Mouse (Mus musculus): ENCODE results near the gene Dnaja3. TPM values are rescaled to one million over a fixed set of nuclear protein-coding genes. Genes with fewer than 3 reads are reported as not detected.

The Dnaja3 gene
- total RNA-seq, 1 experiment from 2014 or later: 24.2 TPM

- no peak for ATAC-seq (ENCODE audit: extremely low read depth, insufficient number of reproducible peaks, low FRiP score, poor library complexity, severe bottlenecking)
These were observed 34.2 kb upstream of the Dnaja3 start for GRCm38 (mm10) chr16:4605514-4606131.

- ATAC-seq (ENCODE audit: extremely low read depth, insufficient number of reproducible peaks, low FRiP score, poor library complexity, severe bottlenecking): no peak
These were observed 33.2 kb upstream of the Dnaja3 start for GRCm38 (mm10) chr16:4606431-4607084.

- peak; percentile 65 for ATAC-seq (ENCODE audit: extremely low read depth, insufficient number of reproducible peaks, low FRiP score, poor library complexity, severe bottlenecking)
These were observed 31.8 kb upstream of the Dnaja3 start for GRCm38 (mm10) chr16:4607818-4608531.

- ATAC-seq (ENCODE audit: extremely low read depth, insufficient number of reproducible peaks, low FRiP score, poor library complexity, severe bottlenecking): no peak
These were observed 31.2 kb upstream of the Dnaja3 start for GRCm38 (mm10) chr16:4608532-4609059.

- ATAC-seq (ENCODE audit: extremely low read depth, insufficient number of reproducible peaks, low FRiP score, poor library complexity, severe bottlenecking): no peak
These were observed 28.6 kb upstream of the Dnaja3 start for GRCm38 (mm10) chr16:4611193-4611592.

- ATAC-seq (ENCODE audit: extremely low read depth, insufficient number of reproducible peaks, low FRiP score, poor library complexity, severe bottlenecking): no peak
These were observed 28.1 kb upstream of the Dnaja3 start for GRCm38 (mm10) chr16:4611676-4612075.

- ATAC-seq (ENCODE audit: extremely low read depth, insufficient number of reproducible peaks, low FRiP score, poor library complexity, severe bottlenecking): 0 out of 2 replicates have a peak, but pooled peaks have one; percentile 5
These were observed 26.1 kb upstream of the Dnaja3 start for GRCm38 (mm10) chr16:4613736-4614135.

DNA sequence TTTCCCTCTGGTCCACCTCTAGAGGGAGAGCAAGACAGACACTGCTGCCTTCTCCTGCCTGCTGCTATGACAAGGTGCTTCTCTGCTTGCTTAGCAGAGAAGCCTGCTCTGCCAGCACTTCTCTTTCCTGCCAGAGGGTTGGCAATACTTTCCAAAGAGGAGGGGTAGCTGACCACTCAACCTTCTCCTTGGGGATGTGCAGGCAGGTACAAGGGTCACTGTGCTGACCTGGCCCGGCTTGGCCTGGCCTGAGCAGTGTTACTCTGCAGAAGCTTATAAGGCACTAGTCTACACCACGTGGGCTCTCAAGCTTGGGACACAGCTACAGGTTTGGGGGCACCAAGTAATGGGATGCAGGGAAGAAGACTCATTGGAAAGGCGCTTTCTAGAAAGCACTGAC, 25.1 kb upstream of the Dnaja3 start:
- no peak for ATAC-seq (ENCODE audit: extremely low read depth, insufficient number of reproducible peaks, low FRiP score, poor library complexity, severe bottlenecking)

DNA sequence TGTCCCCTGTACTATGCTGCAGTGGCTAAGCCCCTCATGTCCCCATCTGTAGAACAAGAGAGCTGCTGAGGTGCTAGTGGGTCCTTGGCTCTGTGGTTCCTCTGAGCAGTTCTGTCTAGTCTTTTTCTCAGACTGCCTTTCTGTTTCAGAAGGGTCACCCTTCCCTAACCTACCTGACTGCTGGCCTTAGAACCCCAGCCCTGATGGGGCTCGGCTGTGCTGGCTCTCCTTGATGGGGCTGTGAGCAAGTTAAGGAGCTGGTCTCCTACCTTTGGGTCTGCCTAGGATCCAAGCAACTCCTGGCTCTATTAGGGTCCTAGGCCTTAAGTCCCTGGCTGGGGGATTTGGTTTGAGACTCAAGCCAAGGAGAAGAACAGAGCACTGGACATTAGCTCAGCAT, 24.5 kb upstream of the Dnaja3 start:
- ATAC-seq (ENCODE audit: extremely low read depth, insufficient number of reproducible peaks, low FRiP score, poor library complexity, severe bottlenecking): no peak

GRCm38 (mm10) chr16:4616829-4617228, 23.0 kb upstream of the Dnaja3 start:
- no peak for ATAC-seq (ENCODE audit: extremely low read depth, insufficient number of reproducible peaks, low FRiP score, poor library complexity, severe bottlenecking)

DNA sequence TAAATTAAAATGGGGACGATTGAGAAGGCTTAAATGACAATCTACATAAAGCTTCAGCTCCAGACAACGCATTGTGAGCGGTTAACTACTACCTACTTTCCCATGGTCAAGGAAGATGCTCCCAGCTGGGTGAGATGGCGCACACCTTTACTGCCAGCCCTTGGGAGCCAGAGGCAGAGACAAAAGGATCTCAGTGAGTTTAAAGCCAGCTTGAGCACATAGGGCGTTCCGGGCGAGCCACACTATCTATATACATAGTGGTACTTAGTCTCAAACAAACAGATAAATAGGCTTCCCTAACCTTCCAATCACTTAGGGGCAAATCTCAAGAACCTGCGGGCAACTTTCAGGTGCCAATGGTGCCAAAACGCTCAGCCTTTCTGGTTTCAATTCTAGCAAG, 15.7 kb upstream of the Dnaja3 start:
- ATAC-seq (ENCODE audit: extremely low read depth, insufficient number of reproducible peaks, low FRiP score, poor library complexity, severe bottlenecking): no peak

GRCm38 (mm10) chr16:4624481-4625110, 15.2 kb upstream of the Dnaja3 start, which contains the start of gene Pam16:
Gene Pam16 (minus strand): TSS chr16:4624988.
- ATAC-seq (ENCODE audit: extremely low read depth, insufficient number of reproducible peaks, low FRiP score, poor library complexity, severe bottlenecking): peak; percentile 79

- no peak for ATAC-seq (ENCODE audit: extremely low read depth, insufficient number of reproducible peaks, low FRiP score, poor library complexity, severe bottlenecking)
These were observed 12.7 kb upstream of the Dnaja3 start for GRCm38 (mm10) chr16:4627105-4627504.

GRCm38 (mm10) chr16:4628898-4629419, 10.8 kb upstream of the Dnaja3 start:
- ATAC-seq (ENCODE audit: extremely low read depth, insufficient number of reproducible peaks, low FRiP score, poor library complexity, severe bottlenecking): no peak

DNA sequence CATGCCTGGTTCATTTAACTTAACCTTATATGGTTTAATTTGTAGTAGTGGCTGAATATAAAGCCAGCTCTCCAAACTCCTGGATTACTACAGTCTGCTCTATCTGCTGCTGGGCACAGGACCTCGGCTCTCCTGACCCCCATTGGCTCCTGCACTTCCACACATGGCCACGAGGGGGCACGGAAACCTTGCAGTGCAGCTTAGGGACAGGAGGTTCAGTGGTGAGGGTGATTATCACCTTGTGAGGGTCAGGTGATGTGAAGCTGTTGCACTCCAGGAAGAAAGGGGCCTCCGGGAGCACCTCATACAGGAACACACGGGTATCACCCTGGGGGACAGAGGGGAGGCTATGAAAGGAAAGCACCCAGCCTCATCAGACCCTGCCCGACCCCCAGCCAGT, 9.8 kb upstream of the Dnaja3 start:
- ATAC-seq (ENCODE audit: extremely low read depth, insufficient number of reproducible peaks, low FRiP score, poor library complexity, severe bottlenecking): peak; percentile 72

DNA sequence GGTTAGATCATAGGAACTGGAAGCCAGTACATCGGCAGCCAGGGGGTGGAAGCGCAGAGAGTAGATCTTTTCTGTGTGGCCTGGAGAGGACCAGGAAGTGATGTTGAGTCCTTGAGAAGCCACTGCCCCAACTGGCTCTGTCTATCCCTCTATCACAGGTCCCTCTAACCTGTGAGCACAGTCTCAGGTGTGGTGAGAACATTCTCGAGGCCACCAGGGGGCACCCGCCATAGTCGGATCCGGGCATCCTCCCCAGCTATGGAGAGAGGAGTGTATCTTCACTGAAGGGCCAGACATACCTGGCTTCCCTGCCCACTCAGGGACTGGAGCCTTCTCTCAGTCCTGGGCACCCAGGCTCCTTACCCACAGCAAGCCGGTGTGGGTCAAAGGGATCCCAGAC, 7.7 kb upstream of the Dnaja3 start:
- no peak for ATAC-seq (ENCODE audit: extremely low read depth, insufficient number of reproducible peaks, low FRiP score, poor library complexity, severe bottlenecking)

DNA sequence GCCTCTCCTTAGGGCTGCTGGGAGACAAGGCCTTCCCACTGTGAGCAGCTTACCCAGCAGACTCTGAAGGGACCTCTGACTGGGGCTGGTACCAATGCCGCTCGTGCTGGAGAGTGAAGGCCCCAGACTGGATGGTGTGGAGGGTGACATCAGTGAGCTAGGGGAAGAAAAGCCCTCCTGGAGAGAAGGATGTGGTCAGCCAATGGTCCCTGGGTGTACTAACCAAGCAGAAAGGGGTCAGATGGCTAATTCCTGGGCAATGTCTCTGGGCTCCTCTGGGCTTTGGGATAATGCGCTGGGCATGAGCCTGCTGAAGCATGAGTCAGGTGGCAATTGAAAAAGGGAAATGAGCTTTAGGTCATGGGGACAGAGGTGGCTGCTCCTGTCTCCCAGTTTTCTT, 6.1 kb upstream of the Dnaja3 start:
- no peak for ATAC-seq (ENCODE audit: extremely low read depth, insufficient number of reproducible peaks, low FRiP score, poor library complexity, severe bottlenecking)

DNA sequence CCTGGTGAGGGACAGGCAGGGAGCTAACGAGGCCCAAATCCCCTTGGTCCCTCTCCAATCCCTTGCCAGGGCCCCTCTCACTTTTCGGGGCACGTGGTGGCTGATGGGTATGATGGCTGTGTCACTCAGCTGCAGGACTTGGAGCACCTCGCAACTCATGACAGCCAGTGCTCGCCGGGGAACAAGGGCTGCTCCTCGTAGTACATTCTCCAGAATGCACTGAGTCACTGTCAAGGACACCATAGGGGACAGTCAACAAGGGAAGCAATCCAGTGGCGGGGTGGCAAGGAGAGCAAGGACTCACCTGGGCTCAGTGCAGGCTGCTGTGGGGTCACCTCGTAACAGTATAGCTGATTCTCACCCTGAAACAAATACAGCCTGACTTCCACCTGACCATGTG, 5.1 kb upstream of the Dnaja3 start:
- ATAC-seq (ENCODE audit: extremely low read depth, insufficient number of reproducible peaks, low FRiP score, poor library complexity, severe bottlenecking): no peak

DNA sequence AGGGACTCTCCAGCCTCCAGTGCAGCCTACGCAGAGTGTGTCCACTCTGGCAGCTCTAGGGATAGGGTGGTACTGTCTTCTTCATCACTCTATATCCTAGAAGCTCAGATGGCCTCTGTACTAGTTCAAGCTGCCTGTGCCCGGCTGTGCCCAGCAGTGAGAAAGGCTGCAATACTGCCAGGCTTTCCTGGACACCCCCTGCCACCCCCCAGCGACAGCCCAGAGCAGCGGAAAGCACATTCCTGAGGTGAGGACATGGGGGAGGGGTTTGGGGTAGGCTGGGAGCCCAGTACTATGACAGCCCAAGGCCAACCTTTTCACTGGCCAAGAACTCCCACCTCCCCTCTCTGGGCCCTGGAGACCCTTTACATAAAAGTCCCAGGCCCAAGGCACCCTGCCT, 4.0 kb upstream of the Dnaja3 start:
- no peak for ATAC-seq (ENCODE audit: extremely low read depth, insufficient number of reproducible peaks, low FRiP score, poor library complexity, severe bottlenecking)
